Mouse (Mus musculus): ENCODE results near the gene Ccl25.
"Not testable (repeated sequence)": the region's sequence is repeated elsewhere in the genome, so short reads cannot be mapped to it uniquely, and the experiment has no call there.

Ccl25 gene

DNA sequence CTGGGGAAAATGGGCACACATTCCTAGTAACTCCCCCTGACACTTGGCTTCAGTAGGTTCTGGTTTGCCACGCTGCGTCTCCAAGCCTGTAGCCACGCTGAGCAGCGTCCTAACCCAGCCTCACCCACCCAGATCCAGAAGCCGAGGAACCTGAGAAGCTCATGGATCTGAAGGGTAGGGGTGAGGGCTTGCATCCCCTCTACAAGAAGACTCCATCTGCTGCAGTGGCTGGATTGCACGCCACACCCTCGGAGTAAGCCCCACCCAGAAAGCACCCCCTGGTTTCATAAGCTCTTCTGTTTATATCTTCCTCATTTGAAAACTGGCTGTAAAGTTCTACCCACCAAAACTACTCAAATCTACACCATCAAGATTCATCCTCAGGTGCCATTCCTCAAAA is 22.7 kb downstream of the Ccl25 start:
- DNase-seq: no peak

DNA sequence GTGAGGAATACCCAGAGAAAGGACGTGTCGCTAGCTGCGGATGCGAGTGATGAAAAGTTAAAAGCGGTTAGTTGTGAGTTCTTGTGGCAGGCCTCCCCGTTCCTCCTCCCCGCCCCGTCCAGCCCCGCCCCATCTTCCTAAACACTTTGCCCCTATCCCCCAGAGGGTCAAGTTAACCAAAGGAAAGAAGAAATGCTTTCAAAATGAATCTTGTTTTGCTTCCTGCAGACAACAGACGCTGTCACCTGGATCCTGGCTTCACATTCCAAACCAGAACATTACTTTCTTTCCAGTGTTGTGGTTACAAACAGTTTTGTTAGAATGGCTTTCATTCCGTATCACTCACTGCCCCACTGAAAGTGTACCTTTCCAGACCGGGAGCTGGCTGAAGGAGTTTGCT is 23.3 kb downstream of the Ccl25 start:
- no peak for DNase-seq

DNA sequence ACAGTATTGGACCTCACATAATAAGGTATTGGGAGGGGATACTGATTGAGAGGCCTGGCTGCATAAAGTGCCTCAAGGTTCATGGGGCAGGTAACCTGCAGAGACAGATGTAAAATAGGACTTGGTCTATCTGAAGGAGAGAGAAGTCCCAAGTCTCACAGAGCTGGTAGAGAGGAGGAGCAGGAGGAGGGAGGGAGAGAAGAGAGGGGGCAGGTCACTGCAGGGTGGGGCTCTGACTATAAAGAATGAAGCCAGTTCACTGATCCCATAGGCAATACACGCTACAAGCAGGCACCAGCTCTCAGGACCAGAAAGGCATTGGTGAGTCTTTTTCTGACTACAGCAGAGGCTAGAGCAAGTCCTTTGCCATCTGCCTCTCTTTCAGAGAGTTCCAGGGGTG is 24.3 kb downstream of the Ccl25 start:
- no peak for DNase-seq

DNA sequence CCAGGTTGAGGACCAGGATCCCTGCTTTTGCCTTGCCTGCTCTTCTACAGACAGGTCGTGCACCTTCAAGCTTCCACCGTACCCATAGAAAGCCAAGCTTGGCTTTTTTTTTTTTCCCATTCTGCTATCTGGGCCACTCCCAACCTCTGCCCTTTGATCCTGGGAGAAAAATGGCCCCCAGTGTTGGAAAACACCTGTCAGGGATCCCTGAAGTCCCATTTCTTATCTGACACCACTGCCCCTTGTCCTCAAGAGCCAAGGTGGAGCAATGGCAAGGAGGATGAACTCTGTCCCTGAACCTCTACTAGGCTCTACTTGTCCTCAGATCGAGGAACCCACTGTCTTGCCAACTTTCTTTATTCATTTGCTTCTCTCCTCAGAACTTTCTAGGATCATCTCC is 25.6 kb downstream of the Ccl25 start:
- no peak for DNase-seq

DNA sequence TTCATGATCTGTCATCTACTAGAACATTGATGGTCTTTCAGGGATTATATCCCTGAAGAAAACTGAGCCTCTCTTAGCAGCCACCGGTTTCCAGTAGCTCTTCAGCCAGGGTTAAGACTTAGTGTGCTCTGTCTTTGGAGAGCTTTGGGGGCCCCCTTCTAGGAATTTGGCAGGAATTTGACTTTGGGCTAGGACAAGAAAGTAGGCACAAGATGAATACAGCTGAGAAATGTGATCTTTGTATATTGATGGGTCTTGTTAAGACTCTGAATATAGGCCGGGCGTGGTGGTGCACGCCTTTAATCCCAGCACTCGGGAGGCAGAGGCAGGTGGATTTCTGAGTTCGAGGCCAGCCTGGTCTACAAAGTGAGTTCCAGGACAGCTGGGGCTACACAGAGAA is 27.6 kb downstream of the Ccl25 start:
- not testable (repeated sequence) for DNase-seq

DNA sequence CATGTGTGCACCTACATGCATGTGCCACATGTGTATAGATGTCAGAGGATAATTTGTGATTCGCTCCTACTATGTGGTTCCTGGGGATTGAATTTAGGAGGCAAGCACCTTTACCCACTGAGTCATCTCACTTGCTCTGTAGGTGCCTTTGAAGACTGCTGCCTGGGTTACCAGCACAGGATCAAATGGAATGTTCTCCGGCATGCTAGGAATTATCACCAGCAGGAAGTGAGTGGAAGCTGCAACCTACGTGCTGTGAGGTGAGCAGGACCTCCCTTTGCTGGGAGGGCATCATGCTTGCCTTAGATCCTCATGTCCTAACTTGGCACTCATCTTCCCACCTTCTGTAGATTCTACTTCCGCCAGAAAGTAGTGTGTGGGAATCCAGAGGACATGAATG is 28.7 kb downstream of the Ccl25 start:
- no peak for DNase-seq

DNA sequence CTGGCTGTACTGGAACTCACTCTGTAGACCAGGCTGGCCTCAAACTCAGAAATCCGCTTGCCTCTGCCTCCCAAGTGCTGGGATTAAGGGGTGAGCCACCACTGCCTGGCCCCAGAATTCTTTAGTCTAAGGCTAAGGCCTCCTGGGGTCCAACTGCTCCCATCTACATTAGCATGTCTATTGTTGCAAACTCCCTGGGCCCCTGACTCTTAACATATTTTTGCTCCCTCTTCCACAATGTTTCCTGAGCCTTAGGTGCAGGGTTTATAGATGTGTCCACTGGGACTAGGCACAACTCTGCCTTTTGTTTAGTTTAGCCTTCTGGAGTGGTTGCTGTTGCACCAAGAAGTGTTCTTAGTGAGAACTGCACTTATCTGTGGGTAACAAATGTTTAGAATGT is 29.5 kb downstream of the Ccl25 start:
- no peak for DNase-seq

DNA sequence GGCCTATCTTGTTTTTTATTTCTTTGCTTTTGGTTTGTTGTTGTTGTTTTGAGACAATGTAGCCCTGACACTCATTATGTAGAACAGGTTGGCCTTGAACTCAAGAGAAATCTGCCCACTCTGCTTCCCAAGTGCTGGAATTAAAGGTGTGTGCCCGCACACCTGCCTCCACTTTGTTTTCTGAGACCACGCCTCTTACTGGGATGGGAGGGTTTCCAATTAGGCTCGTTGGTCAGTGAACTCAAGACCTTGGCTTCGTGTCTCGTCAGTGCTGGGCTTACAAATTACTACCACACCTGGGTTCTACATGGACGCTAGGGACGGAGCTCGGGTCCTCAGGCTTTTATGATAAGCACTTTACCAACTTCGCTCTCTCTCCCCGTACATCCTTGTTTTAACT is 30.4 kb downstream of the Ccl25 start:
- no peak for DNase-seq

DNA sequence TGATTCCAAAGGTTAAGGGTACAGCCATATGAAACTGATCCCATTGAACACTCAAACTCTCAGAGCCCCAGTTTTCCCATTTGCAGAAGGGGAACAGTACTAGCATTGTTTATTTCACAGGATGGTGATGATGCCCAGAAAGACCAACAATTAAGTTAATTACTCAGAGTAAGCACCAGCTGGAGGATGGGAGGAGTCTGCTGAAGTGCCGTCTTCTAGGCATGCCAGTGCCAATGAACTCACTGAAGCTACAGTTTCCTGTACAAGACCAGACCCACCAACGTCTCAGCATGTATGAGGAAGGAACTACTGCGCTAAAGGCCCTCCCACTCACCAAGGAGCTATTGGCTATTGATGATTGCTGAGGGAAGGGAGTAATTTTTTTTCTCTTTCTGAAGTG is 34.4 kb downstream of the Ccl25 start:
- no peak for DNase-seq

DNA sequence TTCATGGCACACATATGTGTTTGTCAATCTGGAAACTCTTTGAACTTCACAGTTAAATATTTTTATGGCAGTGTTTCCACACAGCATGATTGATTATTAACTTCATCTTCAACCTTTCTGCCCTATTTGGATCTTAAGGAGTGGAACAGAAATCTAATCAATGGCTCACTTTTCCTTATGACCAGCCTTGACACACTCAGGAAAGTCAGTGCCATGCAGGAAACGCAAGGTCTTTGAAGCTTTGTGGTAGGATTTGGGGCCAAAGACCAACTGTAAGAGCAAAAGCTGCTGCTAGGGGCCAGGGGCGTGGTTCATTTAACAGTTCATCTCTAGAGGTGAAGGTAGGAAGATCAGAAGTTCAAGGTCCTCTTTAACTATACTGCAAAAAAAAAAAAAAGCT is 35.9 kb downstream of the Ccl25 start:
- no peak for DNase-seq

DNA sequence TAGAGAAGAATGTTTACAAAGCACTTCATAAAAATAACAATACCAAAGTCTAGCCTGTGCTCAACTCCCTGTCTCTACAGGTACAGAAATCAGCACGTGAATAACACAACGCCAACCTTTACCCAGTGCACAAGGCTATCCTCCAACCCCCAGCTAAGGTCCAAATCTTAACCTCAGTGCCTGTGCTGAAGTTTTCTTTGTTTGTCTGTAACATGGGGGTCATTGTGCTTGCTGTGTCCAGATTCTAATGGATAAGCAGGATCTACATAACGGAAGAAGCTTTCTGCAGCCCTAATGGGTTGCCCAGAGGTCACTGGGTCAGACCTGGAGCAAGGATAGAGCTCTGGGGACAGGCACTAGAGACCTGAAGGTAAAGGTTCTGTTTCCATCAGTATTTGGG is 41.2 kb downstream of the Ccl25 start:
- DNase-seq: no peak

DNA sequence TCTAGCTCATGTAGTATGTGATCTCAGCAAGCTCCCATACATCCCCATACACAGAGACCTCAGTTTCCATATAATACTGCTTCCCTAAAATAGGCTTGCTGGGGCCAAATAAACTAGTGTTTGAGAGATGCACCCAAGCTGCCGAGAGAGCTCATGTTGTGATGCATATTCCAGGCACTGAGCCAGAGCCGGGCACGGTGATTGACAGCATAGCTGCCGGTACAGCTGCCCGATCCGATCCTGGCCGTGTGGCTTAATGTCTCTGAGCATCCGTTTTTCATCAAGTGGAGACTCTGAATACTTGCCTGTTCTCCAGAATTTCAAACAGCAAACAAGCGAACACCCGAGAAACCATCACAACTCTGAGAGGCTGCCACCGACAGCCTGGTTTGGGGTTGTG is 42.8 kb downstream of the Ccl25 start:
- no peak for DNase-seq

DNA sequence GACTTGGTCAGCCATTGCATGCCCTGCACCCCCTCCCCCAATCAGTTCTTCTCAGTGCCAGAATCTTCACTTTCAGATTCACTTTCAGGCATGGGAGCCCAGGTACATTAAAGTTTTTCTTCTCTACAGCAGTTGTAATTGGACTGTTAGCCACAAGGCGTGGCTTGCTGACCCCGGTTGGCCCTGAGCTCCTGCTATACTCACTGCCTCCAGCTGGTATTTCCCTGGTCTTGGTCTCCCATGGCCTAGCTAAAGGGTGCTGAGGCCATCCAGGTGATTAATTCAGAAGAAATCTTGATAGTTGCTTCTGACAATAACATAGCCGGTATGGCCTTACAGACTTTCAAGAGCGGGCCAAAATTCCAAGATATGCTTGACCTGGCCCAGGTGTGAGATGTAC is 43.5 kb downstream of the Ccl25 start:
- DNase-seq: no peak

DNA sequence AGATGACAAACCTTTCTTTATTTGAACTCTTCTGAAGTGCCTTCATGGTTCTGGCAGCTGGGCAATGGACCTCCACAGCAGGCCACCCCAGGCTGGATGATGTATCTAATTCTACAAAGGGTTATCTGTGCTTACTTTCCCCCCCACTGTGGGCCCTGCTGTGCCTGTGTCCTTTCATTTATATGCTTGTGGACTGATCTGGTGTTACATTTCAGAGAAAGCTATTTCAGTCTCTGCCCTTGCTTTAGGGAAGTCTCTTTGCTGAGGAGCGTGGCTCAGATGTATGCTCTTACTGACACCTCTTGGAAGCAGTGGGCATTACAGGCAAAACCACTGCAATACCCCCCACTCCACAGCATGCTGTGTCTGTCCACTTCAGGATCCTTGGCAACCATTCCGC is 45.1 kb downstream of the Ccl25 start:
- DNase-seq: no peak

DNA sequence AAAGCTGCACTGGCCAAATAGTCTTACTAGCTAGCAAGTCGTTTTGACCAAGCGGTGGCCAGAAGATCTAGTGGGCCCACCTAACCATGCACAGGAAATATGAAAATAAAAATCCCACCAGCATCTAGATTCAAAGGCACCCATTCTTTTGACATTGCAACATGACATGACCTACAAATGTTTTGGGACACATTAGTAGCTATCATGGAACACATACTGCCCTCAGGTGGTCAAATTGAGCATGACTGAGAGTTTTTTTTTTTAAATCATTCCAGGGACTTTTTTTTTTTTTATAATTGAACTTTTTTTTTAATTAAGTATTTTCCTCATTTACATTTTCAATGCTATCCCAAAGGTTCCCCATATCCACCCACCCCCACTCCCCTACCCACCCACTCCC is 47.6 kb downstream of the Ccl25 start:
- no peak for DNase-seq

DNA sequence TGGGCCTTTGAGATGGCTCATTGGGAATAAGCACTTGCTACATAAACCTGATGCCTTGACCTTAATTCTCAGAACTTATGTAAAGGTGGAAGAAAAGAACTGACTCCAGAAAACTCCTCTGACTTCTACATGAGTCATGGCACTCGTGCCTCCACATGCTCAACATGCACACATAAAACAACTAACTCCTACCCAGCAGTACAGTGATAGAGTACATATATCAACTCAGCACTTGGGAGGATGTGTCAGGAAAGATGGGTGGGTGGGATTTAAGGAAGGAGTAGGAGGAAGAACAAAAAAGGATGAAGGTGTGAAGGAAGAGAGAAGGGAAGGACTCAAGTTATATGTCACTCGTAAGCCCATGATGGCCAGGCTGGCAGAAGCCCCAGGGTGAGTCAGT is 76.4 kb downstream of the Ccl25 start:
- no peak for DNase-seq

DNA sequence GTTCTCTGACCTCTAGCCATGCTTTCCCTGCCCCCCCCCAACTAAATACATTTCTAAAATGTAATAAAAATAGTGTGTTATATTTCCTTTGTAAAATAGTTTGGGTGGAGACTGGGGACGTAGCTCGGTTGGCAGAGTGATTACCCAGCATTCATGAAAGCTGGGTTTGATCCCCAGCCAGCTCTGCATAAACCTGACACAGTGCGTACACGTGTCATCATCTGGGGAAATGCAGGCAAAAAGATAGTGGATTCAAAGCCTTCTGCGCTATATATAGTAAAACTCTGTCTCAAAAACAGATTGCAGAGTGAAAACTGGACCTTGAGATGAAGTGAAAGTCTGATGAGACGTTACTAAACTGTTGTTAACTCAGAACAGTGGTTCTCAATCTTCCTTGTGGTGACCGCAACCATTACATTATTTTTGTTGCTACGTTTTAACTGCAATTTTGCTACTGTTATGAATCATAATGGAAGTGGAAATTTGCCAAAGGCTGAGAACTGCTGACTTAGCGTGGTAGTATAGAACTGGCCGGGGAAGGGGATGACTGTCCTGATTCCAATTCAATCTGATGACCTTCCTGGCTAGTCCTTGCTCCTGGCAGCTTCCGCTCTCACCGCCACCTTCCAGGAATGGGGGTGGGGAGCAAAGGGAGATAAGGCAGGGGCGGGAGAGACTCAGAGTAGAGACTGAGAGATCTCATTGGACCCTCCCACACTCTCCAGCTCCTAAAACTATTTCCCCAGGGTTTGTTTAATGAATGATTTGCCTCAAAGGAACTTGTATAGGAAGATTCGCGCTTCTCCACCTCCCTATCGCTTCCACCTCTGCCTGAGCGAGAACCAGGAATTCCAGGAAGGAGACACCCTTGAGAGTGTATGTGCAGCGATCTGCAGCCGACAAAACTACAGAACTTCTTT is 79.2 kb downstream of the Ccl25 start:
- DNase-seq: no peak

DNA sequence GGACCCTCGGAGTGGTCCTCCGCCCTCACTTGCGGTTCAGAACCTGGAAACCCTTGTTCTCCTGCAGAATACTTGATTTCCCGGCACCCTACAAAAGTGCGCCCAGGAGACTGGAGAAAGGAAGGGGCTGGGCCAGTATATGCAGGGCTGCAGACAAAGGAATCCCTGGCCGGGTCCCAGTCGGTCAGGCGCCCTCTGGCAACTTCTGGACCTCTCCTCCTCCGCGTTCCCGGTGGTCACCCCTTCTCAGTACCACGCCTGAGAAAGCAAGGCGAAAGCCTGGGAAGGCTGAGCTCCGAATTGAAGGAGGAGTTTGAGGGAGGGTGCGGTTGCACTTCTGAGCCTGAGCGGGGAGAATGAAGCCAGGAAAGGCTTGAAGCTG is 79.9 kb downstream of the Ccl25 start:
- DNase-seq: no peak

DNA sequence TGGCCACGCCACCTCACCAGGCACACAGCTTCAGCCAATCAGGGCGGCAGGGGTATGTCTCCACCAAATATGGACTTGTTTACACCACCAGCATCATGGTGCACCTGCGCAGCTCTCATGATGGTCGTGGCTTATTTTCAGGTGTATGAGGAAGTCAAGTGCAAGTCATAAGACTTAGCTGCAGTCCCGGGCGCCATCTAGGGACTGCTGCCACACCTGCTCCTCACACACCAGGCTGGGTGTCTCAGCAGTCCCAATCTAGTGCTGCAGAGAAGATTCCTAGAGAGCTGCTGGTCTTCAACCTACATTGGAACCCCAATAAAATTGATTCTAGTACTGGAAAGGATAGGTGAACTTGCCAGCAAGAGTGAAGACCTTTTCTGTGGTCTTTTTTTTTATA is 83.4 kb downstream of the Ccl25 start:
- not testable (repeated sequence) for DNase-seq

Measured in cerebellum, adult 11 months (tissue).